Mouse (Mus musculus) cerebellum, postnatal 25 days (tissue): ENCODE data around the gene Msi1.

Experiments
- DNase-seq, 2 experiments: peaks; one replicate each; pipeline ENCODE4 v3.0.0; 2021; ENCODE audit warnings: mixed read lengths in 2 of 2

Msi1 gene

DNA sequence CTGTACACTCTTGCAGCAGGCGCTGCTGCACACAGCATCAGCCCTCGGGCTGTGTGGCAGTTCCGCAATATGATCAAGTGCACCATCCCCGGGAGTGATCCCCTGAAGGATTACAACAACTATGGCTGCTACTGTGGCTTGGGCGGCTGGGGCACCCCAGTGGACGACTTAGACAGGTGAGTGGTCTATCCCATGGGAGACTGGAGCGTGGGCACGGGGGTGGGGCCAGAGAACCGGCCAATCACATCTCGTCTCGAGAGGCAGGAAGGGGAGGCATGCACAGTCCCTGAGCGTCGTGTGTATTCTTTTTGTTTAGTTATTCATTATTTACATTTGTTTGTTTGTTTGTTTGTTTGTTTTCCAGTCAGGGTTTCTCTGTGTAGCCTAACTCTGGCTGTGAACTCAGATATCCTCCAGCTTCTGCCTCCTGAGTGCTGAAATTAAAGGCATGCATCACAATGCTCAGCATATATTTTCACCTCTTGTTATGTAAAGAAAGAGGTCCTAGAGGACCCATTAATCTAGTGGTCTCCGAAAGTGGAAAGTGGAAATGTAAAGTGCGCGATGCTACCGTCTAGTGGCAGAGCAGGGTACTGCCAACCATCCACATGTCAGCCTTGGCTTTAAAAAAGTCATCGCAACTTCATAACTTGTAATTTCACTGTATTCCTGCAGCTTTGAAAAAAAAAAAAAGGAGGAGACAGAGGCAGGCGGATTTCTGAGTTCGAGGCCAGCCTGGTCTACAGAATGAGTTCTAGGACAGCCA, 41.5 kb downstream of the Msi1 start:
- peak; percentile 62 to 76 for DNase-seq

DNA sequence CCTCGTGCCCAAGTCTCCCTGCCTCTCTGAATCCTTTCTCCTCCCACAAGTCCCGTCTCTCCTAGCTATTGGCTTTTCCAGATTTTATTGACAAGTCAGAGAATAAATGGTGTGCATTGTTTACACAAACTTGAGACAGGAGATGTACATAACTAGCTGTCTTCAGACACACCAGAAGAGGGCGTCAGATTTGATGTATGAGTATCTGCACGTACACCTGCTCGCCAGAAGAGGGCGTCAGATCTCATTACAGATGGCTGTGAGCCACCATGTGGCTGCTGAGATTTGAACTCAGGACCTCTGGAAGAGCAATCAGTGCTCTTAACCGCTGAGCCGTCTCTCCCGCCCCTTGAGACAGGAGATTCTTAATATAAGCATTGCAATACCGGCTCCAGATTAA, 43.8 kb downstream of the Msi1 start:
- no peak for DNase-seq

DNA sequence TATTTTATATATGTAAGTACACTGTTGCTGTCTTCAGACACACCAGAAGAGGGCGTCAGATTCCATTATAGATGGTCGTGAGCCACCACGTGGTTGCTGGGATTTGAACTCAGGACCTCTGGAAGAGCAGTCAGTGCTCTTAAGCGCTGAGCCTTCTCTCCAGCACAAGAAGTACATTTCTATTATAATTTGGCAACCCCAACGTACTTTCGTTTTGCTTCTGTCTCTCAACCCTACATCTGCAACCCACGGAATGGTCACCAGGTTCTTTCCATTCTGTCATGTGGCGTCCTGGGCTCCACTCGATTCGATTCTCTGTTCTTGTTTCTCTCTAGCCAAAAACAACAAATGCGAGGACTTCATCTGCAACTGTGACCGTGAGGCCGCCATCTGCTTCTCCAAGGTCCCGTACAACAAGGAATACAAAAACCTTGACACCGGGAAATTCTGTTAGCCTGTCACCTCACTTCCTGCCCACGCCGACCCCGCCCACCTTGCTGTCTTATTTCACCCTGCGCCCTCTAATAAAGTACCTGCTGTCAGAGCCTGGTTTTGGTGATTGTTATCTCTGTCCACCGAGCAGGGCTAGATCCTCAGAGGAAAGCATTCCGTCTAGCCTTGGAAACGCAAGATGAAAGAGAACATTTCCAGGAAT, 44.9 kb downstream of the Msi1 start:
- DNase-seq, result no peak

DNA sequence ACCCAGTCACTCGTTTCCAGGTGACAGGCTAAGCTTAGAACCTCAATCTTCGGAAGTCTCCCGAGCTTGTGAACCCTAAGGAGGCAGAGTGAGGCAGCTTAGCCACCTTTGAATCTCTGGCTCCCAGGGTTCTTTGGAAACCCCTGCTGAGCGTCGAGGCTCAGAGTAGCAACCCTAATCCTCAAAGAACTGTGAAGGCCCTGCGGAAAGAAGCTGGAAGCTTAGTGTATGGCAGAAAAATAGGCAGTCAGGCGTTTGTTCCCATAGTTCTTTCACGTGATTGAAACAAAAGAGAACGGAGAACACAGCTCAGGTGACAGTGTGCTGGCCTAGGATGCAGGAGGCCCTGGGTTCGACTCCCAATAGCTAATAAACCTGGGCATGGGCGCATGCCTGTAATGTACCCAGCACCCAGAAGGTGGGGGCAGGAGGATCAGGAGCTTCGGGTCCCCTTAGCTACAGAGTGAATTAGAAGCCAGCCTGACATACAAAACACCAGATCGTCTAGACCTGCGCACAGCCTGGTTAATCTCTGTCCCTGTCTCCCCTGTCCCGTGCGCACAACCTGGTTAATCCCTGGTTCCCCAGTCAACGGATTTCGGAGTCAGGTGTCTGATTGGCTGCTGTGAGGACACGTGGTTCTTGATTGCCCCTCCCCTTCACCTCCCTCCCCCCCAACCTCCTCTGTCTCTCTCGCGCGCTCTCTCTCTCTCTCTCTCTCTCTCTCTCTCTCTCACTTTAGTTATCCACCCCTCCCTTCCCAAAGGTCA, 46.1 kb downstream of the Msi1 start:
- peak; percentile 57 to 69 for DNase-seq

DNA sequence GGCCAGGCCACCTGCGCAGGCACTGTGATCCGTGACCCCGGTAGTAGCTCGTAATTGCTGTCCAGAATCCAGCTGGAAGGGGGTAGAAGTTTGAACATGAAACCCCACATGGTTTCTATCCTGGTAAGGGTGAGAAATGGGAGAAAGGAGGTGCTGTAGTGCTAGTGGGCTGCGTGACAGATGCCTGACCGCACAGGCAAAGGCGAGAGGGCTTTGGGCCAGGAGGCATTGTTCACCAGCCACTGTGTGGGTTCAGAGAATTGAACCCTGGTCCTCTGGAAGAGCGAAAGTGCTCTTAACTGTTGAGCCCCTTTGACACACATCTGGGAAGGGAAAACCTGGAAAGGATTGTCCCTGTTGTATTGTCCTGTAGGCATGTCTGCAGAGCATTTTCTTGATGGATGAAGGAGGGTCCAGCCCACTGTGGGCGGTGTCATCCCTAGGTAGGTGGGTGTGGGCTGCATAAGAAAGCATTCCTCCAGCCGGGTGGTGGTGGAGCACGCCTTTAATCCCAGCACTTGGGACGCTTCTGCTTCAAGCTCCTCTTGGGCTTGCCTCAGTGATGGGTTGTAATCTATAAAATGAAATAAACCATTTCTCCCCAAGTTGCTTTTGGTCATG, 46.8 kb downstream of the Msi1 start:
- no peak for DNase-seq

DNA sequence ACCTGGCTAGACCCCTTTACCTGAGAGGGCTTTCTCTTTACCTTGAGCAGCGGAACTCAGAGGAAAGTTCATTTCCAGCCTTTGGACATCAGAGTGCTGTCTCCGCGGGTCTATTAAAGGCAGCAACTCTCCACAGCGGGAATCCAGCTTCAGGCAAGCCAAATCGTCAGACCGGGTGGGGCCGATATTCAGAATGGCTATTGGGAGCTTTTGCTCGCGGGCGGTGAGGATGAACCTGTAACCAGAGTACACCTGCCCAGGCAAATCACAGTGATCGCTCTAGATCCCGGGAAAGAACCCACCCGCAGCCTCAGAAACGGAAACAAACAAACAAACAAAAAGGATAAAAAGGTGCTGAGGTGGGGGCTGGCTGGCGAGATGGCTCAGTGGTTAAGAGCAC, 50.2 kb downstream of the Msi1 start:
- DNase-seq, result no peak

DNA sequence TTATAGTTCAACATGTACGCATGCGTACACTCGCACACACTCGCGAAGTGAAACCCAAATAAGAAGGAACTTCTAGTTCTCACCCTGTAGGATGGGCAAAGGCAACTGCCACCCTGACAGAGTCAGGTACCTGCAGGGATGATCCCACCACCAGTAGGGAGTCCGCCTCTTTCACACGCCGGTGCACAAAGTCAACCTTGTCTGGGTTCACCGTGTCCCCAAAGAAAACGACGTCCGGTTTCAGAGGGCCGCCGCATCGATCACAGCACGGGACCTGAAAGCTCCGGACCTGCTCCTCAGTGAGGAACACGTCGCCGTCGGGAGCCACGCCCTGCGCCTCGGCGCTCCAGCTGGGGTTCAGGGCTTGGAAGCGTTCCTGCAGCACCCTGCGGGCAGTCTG, 50.7 kb downstream of the Msi1 start:
- peak in 1 of 2 experiments; percentile 54 for DNase-seq

DNA sequence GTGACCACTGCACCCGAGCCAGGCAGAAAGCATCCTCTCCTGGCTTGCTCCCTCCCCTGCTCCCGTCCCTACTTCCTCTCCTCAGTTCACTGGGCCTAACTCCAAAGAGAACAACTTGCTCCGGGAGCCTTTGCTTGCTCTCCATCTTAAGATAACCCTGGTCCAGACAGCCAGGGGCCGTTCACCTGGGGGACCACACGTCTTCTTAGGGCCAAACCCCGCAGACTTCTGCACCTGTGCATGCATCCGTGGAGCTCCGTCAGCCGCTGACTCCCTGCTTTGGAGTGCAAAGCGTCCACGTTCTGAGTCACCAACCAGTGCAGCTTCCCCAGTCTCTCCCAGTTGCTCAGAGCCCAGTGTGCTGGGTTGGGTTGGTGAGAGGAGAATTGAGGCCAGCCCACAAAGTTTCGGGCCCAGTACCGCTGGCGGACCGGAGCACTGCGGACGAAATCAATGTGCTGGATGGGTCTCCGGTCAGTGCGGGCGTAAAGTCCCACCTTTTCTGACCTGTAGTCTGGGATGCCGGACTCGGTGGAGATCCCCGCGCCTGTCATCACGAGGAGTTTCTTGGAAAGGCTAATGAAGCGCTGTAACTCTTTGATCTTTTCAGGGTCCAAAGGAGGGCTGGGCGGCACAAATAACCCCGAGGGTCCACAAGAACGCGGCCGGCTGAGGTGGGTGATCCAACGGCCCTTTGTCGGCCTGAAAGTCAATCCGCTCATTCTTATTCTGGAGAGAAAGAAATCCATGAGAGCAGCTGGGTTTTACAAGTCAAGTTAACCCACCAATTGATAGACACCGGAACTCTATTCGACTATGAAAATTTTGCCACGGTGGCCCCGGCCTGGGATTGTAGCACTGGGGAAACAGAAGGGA, 53.2 kb downstream of the Msi1 start:
- DNase-seq, result peak; percentile 48 to 53

DNA sequence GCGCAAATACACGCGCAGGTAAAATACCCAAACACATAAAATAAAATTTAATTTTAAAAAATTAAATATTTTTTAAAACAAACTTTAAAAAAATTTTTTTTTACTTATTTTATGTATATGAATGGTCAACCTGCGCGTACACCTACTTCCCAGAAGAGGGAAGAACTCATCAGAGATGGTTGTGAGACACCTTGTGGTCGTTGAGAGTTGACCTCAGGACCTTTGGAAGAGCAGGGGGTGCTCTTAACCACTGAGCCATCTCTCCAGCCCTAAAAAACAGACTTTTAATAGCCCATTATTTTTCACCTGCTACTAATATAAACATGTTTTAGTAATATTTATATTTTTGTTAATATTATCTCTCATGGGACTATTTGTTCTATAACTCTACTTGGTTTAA, 54.0 kb downstream of the Msi1 start:
- no peak for DNase-seq

DNA sequence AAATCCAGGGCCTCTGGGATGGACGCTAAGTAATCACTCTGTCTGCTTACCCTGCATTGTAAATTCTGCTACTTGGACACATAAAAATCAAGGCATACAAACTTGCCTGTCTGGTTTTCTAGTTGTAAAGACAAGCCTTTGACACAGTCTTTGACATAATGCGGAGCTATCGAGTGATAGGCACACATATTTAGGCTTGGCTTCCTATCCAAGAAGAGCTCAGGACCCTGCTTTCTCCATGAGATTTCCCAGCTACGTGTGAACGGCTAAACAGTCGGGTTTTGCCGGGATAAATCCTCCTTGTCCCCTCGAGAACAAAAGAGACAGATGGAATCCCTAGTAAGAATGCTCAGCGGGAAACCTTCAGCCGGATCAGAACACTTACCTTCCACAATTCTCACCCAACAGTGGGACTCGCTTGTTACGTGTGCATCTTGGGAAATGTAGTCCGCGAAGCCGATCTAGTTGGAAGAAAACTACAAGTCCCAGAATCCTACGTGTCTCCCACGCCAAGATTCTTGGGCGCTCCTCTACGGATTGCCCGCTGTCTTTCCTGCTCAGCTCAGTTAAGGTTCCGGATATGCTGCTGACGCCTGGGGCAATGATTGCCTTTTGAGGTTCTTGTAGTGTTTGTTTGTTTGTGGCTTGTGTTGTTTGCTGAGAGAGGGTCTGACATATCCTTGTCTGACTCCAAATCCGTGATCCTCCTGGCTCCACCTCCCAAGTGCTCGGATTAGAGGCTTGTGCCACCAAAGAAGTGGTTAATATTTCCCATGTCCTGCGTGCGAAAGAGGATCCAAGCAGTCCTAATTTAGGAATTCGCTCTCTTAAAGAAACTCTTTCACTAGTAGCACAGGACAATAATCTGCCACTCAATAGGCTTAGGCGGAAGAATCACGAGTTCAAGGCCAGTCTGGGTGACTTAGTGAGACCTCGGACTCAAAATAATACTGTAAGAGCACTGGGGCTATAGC, 54.8 kb downstream of the Msi1 start, which contains the start of gene Sirt4:
TSS of gene Sirt4 (minus strand) at position 779 of the 974 bp plus-strand sequence.
- DNase-seq, result peak; percentile 82 to 84

DNA sequence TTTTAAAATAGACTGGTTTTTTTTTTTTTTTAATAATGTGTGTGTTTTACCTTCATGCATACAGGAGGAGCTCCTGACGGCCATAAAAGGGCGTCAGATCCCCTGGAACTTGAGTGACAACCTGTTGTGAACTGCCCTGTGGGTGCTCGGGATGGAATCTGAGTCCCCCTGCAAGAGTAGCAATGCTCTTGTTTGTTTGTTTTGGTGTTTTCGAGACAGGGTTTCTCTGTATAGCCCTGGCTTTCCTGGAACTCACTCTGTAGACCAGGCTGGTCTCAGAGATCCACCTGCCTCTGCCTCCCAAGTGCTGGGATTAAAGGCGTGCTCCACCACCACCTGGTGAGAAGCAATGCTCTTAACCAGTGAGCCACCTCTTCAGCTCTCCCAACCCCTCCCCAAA, 55.6 kb downstream of the Msi1 start:
- DNase-seq, result no peak

DNA sequence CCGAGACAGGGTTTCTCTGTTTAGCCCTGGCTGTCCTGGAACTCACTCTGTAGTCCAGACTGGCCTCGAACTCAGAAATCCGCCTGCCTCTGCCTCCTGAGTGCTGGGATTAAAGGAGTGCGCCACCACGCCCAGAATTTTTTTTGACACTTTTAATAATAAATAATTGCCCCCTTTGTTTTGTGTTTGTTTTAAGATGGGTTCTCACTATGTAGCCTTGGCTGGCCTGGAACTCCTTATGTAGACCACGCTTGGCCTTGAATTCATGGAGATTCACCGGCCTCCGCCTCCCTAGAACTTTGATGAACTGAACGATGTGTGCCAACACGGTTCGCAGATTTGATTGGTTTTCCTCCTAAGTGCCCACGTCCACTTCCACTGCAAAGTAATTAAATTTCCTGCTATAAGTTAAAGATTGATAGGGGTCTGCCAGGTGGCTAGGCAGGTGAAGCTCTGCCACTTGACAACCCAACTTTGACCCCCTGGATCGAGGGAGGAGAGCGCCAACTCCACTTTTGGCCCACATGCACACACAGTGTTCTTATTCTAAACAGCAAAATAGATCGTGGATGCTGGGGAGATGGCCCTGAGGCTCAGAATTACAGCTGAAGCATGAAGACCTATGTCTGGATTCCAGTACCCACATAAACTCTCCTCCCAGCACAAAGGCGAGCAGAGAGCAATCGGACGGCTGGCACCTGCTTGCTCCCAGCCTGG, 56.2 kb downstream of the Msi1 start:
- no peak for DNase-seq

DNA sequence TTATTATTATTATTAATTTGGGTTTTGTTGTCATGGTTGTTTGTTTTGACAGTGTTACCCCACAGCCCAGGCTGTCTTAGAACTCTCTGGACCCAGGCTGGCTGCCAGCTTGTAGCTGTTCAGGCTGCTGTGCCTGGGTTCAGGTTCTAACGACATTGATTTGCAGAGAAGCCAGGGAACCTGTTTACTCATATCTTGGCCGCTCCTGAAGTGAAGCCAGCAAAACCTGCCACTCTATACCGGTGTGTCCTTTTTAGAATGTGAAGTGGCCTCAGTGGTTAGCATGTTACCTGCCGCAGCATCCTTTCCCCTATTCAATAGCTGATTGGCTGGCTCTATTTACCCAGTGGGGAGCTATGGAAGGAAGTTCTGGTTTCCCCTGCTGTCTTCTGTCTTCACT, 57.3 kb downstream of the Msi1 start:
- DNase-seq, result peak in 1 of 2 experiments; percentile 40

DNA sequence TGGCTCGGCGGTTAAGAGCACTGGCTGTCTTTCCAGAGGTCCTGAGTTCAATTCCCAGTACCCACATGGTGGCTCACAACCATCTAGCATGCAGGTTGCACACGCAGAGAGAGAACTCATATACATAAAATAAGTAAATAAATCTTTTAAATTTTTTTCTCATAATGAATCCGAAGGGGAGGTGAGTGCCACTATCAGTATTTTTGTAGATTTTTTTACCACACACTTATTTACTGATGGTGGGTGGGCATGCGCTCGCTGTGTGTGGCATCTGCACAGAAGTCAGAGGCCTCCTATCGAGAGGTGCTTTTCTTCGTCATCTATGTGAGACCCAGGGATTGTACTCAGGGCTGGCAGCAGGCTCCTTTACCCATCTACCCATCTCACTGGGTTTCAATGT, 58.0 kb downstream of the Msi1 start:
- no peak for DNase-seq

DNA sequence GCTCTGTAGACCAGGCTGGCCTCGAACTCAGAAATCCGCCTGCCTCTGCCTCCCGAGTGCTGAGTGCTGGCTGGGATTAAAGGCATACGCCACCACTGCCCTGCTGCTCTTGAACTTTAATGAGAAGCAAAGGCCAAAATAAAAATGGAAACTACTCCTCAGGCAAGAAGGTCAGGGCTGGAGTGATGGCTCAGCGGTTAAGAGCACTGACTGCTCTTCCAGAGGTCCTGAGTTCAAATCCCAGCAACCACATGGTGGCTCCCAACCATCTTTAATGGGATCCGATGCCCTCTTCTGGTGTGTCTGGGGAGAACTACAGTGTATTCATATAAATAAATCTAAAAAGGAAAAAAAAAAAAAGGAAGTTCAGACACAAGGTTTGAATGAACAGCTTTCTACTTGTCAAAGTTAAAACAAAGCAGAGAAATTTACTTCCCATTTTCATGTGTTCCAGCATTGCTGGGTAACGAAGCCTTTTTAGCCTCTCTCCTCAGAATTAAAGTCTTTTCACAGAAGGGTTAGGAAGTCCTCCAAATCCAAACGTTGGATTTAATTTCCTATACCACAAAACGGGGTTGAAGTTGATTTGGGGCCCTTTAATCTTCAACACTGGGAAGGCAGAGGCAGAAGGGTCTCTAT, 58.7 kb downstream of the Msi1 start:
- no peak for DNase-seq

DNA sequence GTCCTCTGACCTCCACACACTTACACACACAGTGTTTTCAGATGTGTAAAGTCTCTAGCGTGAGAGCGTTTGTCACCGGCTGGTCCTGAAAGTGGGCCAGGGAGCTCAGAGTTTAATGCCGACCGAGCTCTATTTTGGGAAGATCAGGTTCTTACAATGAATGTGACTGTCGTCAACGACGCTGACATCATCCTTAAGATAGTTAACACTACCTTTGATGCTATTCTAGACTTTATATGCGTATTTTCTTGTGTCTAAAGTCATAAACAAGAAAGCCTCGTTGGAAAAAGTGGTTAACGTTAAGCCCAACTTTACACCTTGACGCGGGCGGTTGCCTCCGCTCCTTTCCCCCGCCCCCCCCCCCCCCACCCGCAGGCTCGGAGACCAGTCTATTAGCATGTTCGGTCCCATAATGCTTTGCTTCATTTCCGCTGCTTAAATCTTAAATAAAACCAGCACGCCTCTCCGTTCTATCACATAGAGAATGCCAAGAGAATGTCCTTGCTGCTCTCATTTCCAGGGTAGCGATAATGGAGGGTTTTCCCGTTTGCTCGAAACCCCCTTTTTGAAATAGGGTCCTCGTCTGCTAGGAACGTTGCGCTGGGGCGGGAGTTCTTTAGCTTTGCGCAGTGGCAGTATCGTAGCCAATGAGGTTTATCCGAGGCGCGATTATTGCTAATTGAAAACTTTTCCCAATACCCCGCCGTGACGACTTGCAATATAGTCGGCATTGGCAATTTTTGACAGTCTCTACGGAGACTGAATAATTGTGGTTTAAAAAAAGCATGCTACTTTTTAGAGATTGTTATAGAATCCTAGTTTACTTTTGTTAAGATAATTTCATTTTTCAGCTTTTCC, 59.7 kb downstream of the Msi1 start:
- DNase-seq, result peak; percentile 80 to 89

DNA sequence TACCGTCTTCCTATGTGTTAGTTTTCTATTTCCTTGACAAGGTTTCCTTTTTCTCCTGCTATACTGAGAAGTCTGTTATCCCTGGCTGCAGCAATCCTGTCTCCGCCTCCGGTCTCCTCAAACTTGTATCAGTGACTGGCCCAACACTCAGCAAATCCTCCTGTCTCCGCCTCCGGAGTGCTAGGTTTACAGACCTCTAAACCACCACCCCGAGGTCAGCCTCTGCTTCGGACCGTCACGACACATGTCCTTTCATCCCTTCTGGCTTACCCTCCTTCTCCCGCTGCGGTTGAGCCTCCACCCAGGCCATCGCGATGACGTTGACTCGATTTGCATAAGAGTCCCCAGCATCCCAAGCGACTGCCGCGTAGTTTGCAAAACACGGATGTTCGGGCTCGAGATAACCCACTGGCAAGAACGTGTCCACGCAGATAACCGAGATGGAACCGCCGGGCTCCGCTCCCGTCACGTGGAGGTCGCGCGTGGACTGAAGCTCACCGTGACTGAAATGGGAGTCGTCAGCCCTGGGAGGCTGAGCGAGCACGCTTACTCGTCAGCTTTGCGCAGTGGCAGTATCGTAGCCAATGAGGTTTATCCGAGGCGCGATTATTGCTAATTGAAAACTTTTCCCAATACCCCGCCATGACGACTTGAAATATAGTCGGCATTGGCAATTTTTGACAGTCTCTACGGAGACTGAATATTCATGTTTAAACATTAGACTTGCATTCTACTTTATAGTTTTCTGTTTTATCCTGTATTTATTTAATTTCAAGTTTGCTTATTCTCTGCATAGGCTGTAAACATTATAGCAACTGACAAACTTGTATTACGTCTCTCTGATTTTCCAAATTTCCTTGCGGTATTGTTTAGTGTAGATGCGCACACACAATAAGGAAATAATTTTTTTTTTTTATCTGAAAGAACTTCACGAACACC, 60.6 kb downstream of the Msi1 start:
- peak; percentile 92 to 94 for DNase-seq

DNA sequence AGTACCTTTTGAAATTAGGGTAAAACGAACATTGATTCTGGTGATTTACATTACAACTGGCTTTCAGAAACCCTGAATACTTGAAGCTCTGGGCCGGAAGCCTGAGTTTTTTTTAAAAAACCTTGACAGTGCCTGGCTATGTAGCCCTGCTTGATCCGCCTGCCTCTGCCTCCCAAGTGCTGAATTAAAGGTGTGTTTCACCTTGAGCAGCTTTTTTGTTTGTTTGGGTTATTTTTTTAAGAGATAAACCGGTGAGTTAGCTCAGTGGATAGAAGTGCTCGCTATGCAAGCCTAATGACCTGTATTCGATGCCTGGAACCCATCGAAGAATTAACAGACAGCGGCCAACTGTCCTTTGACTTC, 61.2 kb downstream of the Msi1 start:
- DNase-seq, result no peak
